Mouse (Mus musculus): Measurements from ENCODE around the gene Dusp7. TPM values are rescaled to one million over a fixed set of nuclear protein-coding genes. Genes with fewer than 3 reads are reported as not detected.

The Dusp7 gene
- polyA plus RNA-seq, 1 experiment from 2014 or later, result 16.2 TPM

GRCm38 (mm10) chr9:106402607-106403375 lies 34.4 kb downstream of the Dusp7 start:
- Histone ChIP-seq H3K9me3 (ENCODE audit: control insufficient read depth, low read length) (no peaks in the 10 kb centered on the region), H3K4me2 (ENCODE audit: low read length) (no peak overlapping the region), H3K27ac (replicated peaks; ENCODE audit: low read depth, low read length) (no peak overlapping the region), H3K36me3 (ENCODE audit: control insufficient read depth, insufficient read depth, low read length) (no peaks in the 10 kb centered on the region), H3K27me3 (ENCODE audit: control insufficient read depth, insufficient read depth, low read length) (no peaks in the 10 kb centered on the region), H3K9ac (replicated peaks; ENCODE audit: low read length) (no peak overlapping the region), H3K4me1 (ENCODE audit: control insufficient read depth, insufficient read depth, low read length) (no peaks in the 10 kb centered on the region; the same call in 1 of the 2 replicates), H3K4me3 (replicated peaks; ENCODE audit: low read depth, low read length) (no peak overlapping the region)
- no peak for ATAC-seq (ENCODE audit: low FRiP score, low TSS enrichment)
- 90% methylated on average over 16 of the region's 16 CpGs for WGBS
- DNase-seq, result no peak

GRCm38 (mm10) chr9:106405275-106405674 lies 36.8 kb downstream of the Dusp7 start:
- H3K27ac ChIP-seq (replicated peaks; ENCODE audit: low read depth, low read length), result no peak overlapping the region
- H3K4me2 ChIP-seq (ENCODE audit: low read length), result no peak overlapping the region
- no peaks in the 10 kb centered on the region; the same call in 1 of the 2 replicates for H3K4me1 ChIP-seq (ENCODE audit: control insufficient read depth, insufficient read depth, low read length)
- no peak for DNase-seq
- 39% methylated on average over 6 of the region's 6 CpGs for WGBS
- H3K36me3 ChIP-seq (ENCODE audit: control insufficient read depth, insufficient read depth, low read length), result no peaks in the 10 kb centered on the region
- ATAC-seq (ENCODE audit: low FRiP score, low TSS enrichment), result no peak
- no peak overlapping the region for H3K9ac ChIP-seq (replicated peaks; ENCODE audit: low read length)
- H3K27me3 ChIP-seq (ENCODE audit: control insufficient read depth, insufficient read depth, low read length), result no peaks in the 10 kb centered on the region
- no peaks in the 10 kb centered on the region for H3K9me3 ChIP-seq (ENCODE audit: control insufficient read depth, low read length)
- no peak overlapping the region for H3K4me3 ChIP-seq (replicated peaks; ENCODE audit: low read depth, low read length)

- no peak overlapping the region for H3K4me3 ChIP-seq (replicated peaks; ENCODE audit: low read depth, low read length)
- H3K9me3 ChIP-seq (ENCODE audit: control insufficient read depth, low read length), result no peaks in the 10 kb centered on the region
- no peaks in the 10 kb centered on the region for H3K36me3 ChIP-seq (ENCODE audit: control insufficient read depth, insufficient read depth, low read length)
- H3K27ac ChIP-seq (replicated peaks; ENCODE audit: low read depth, low read length), result no peak overlapping the region
- DNase-seq, result no peak
- H3K4me1 ChIP-seq (ENCODE audit: control insufficient read depth, insufficient read depth, low read length), result no peaks in the 10 kb centered on the region; the same call in 1 of the 2 replicates
- H3K27me3 ChIP-seq (ENCODE audit: control insufficient read depth, insufficient read depth, low read length), result no peaks in the 10 kb centered on the region
- no peak overlapping the region for H3K4me2 ChIP-seq (ENCODE audit: low read length)
- no peak for ATAC-seq (ENCODE audit: low FRiP score, low TSS enrichment)
- WGBS, result 60% methylated on average over 8 of the region's 8 CpGs
- H3K9ac ChIP-seq (replicated peaks; ENCODE audit: low read length), result no peak overlapping the region
These were observed 38.1 kb downstream of the Dusp7 start for GRCm38 (mm10) chr9:106406443-106407078.

GRCm38 (mm10) chr9:106409096-106409495 lies 40.7 kb downstream of the Dusp7 start:
- H3K4me2 ChIP-seq (ENCODE audit: low read length), result no peak overlapping the region
- 98% methylated on average over 4 of the region's 4 CpGs for WGBS

GRCm38 (mm10) chr9:106410086-106410650 lies 41.7 kb downstream of the Dusp7 start:
- H3K36me3 ChIP-seq (ENCODE audit: control insufficient read depth, insufficient read depth, low read length), result no peaks in the 10 kb centered on the region
- WGBS, result 72% methylated on average over 2 of the region's 2 CpGs
- DNase-seq, result no peak

More at GRCm38 (mm10) chr9:106409096-106409495, 40.7 kb downstream of the Dusp7 start:
- H3K27me3 ChIP-seq (ENCODE audit: control insufficient read depth, insufficient read depth, low read length), result no peaks in the 10 kb centered on the region
- no peak overlapping the region for H3K9ac ChIP-seq (replicated peaks; ENCODE audit: low read length)
- H3K36me3 ChIP-seq (ENCODE audit: control insufficient read depth, insufficient read depth, low read length), result no peaks in the 10 kb centered on the region
- no peak for DNase-seq
- H3K4me3 ChIP-seq (replicated peaks; ENCODE audit: low read depth, low read length), result no peak overlapping the region
- no peak overlapping the region for H3K27ac ChIP-seq (replicated peaks; ENCODE audit: low read depth, low read length)
- no peak for ATAC-seq (ENCODE audit: low FRiP score, low TSS enrichment)
- no peaks in the 10 kb centered on the region for H3K9me3 ChIP-seq (ENCODE audit: control insufficient read depth, low read length)
- no peaks in the 10 kb centered on the region; the same call in 1 of the 2 replicates for H3K4me1 ChIP-seq (ENCODE audit: control insufficient read depth, insufficient read depth, low read length)

GRCm38 (mm10) chr9:106411091-106411594 lies 42.7 kb downstream of the Dusp7 start:
- DNase-seq, result no peak

More at GRCm38 (mm10) chr9:106410086-106410650, 41.7 kb downstream of the Dusp7 start:
- no peak overlapping the region for H3K27ac ChIP-seq (replicated peaks; ENCODE audit: low read depth, low read length)
- no peak overlapping the region for H3K4me2 ChIP-seq (ENCODE audit: low read length)
- no peak for ATAC-seq (ENCODE audit: low FRiP score, low TSS enrichment)
- H3K4me1 ChIP-seq (ENCODE audit: control insufficient read depth, insufficient read depth, low read length), result no peaks in the 10 kb centered on the region; the same call in 1 of the 2 replicates
- H3K4me3 ChIP-seq (replicated peaks; ENCODE audit: low read depth, low read length), result no peak overlapping the region
- H3K9me3 ChIP-seq (ENCODE audit: control insufficient read depth, low read length), result no peaks in the 10 kb centered on the region
- no peaks in the 10 kb centered on the region for H3K27me3 ChIP-seq (ENCODE audit: control insufficient read depth, insufficient read depth, low read length)
- no peak overlapping the region for H3K9ac ChIP-seq (replicated peaks; ENCODE audit: low read length)

GRCm38 (mm10) chr9:106411729-106412128 lies 43.3 kb downstream of the Dusp7 start:
- no peaks in the 10 kb centered on the region for H3K27me3 ChIP-seq (ENCODE audit: control insufficient read depth, insufficient read depth, low read length)
- no peaks in the 10 kb centered on the region for H3K9me3 ChIP-seq (ENCODE audit: control insufficient read depth, low read length)
- H3K4me3 ChIP-seq (replicated peaks; ENCODE audit: low read depth, low read length), result no peak overlapping the region
- 82% methylated on average over 6 of the region's 6 CpGs for WGBS
- H3K36me3 ChIP-seq (ENCODE audit: control insufficient read depth, insufficient read depth, low read length), result no peaks in the 10 kb centered on the region
- ATAC-seq (ENCODE audit: low FRiP score, low TSS enrichment), result no peak
- no peak for DNase-seq
- no peak overlapping the region for H3K4me2 ChIP-seq (ENCODE audit: low read length)
- H3K4me1 ChIP-seq (ENCODE audit: control insufficient read depth, insufficient read depth, low read length), result no peaks in the 10 kb centered on the region
- H3K9ac ChIP-seq (replicated peaks; ENCODE audit: low read length), result no peak overlapping the region
- H3K27ac ChIP-seq (replicated peaks; ENCODE audit: low read depth, low read length), result no peak overlapping the region

More at GRCm38 (mm10) chr9:106411091-106411594, 42.7 kb downstream of the Dusp7 start:
- no peak overlapping the region for H3K9ac ChIP-seq (replicated peaks; ENCODE audit: low read length)
- H3K27me3 ChIP-seq (ENCODE audit: control insufficient read depth, insufficient read depth, low read length), result no peaks in the 10 kb centered on the region
- no peaks in the 10 kb centered on the region; the same call in 1 of the 2 replicates for H3K4me1 ChIP-seq (ENCODE audit: control insufficient read depth, insufficient read depth, low read length)
- H3K4me2 ChIP-seq (ENCODE audit: low read length), result no peak overlapping the region
- no peak for ATAC-seq (ENCODE audit: low FRiP score, low TSS enrichment)
- no peaks in the 10 kb centered on the region for H3K9me3 ChIP-seq (ENCODE audit: control insufficient read depth, low read length)
- H3K27ac ChIP-seq (replicated peaks; ENCODE audit: low read depth, low read length), result no peak overlapping the region
- H3K4me3 ChIP-seq (replicated peaks; ENCODE audit: low read depth, low read length), result no peak overlapping the region
- WGBS, result 84% methylated on average over 9 of the region's 9 CpGs
- H3K36me3 ChIP-seq (ENCODE audit: control insufficient read depth, insufficient read depth, low read length), result no peaks in the 10 kb centered on the region

GRCm38 (mm10) chr9:106412210-106412609 lies 43.8 kb downstream of the Dusp7 start:
- Histone ChIP-seq H3K36me3 (ENCODE audit: control insufficient read depth, insufficient read depth, low read length) (no peaks in the 10 kb centered on the region), H3K9ac (replicated peaks; ENCODE audit: low read length) (no peak overlapping the region), H3K27me3 (ENCODE audit: control insufficient read depth, insufficient read depth, low read length) (no peaks in the 10 kb centered on the region)

More at GRCm38 (mm10) chr9:106412210-106412609, 43.8 kb downstream of the Dusp7 start:
- Histone ChIP-seq H3K4me1 (ENCODE audit: control insufficient read depth, insufficient read depth, low read length) (no peaks in the 10 kb centered on the region), H3K27ac (replicated peaks; ENCODE audit: low read depth, low read length) (no peak overlapping the region), H3K4me3 (replicated peaks; ENCODE audit: low read depth, low read length) (no peak overlapping the region), H3K9me3 (ENCODE audit: control insufficient read depth, low read length) (no peaks in the 10 kb centered on the region), H3K4me2 (ENCODE audit: low read length) (no peak overlapping the region)
- WGBS, result 77% methylated on average over 3 of the region's 3 CpGs
- no peak for DNase-seq
- ATAC-seq (ENCODE audit: low FRiP score, low TSS enrichment), result no peak

All from midbrain, embryonic 14.5 days (tissue).